Mouse (Mus musculus) right cerebral cortex, adult 2 months (tissue): ENCODE measurements at regions not wholly inside any gene's neighbourhood (a gene's known extent, or its start where the extent isn't known, plus 50 kb on each side); places are given as distances from the start of the nearest gene placed in this dataset.

Experiments
- DNase-seq, 2 experiments: peaks; one replicate each; pipeline ENCODE4 v3.0.0; 2021 to 2022; ENCODE audit warnings: low spot score in 2 of 2

DNA sequence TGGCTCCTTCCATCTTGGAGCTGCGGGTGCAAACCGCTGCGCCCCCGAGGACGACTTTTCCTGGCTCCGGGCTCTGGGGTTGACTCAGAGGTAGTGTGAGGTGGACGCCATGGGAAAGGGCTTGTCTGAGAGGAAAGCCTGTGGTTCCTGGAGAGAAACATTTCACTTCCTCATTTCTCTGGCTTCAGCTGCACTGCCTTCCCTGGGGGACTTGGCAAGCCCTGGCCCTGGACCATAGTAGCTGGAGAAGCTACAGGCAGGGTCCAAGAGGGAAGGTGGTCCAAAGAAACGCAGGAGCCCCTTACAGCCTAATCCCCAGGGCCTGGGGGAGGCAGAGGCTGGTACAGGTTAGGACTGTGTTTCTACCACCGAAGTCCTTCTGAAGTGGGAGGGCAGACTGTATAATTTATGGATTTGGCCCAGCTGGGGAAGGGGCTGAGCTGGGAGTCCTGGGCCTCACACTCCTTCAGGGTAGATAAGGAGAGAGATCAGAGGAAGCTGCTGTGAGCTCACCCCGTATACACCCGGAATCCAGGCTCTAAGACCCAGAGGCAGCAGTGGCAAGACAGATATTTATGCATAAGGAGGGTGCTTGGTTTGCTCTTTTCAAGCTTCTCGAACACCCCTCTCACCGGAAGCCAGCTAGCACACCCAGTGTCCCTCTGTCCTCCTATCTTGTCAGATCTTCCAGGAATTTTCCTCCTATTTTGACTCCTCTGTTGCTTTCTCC lies 50.0 kb upstream of the Podxl start:
- no peak for DNase-seq
